Mouse (Mus musculus): Measurements from ENCODE around the gene 5830473C10Rik.

DNA sequence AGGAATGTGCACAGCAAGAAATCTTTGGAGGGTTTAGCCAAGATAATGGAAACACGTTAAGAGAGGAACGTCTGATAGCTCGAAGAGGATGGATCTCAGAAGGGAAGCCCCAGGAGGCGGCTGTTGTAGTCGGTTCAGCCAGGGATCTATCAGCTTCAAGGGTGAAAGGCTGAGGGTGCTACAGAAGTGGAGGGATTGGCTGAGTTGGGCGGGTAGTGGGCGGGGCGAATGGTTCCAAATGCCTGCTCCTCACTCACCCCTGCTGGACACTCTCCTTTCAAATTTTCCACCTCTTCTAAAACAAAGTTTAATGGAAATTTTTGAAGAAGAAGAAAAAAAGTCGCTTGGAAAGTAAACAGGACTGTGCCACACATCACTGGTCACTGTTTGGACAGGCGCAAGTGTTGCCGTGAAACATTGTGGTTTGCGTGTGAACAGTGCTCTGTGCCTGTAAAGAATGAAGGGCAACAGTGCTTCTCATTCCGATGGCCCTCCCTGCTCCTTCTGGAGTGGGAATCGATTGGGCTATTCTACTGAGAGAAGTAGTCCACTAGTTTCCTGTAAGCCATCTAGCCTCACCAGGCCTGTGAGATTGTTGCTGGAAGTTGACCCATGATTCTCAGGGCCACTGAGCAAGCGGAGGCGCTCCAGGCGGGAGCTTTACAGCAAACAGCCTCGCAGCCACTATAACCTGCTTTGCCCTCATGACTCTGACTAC is 64.0 kb downstream of the 5830473C10Rik start:
- TF ChIP-seq CTCF (IDR thresholded peaks at IDR 0.05; ENCODE audit: extremely low read depth, insufficient read depth, low read length) = no peak
- TF ChIP-seq POLR2A (IDR thresholded peaks at IDR 0.05; ENCODE audit: extremely low read depth, insufficient read depth, low read length) = no peak
